Mouse (Mus musculus) heart, postnatal 0 days (tissue): ENCODE results near the gene Elk4. TPM values are rescaled to one million over a fixed set of nuclear protein-coding genes. Genes with fewer than 3 reads are reported as not detected.

ENCODE experiments used
- ATAC-seq: fragments of 200-750 bp; cut with Nextera tagmentation; 2 replicates; pipeline ENCODE4 v1.8.0; 2017; ENCODE audit warnings: low read depth, moderate number of reproducible peaks, moderate library complexity; ENCODE audit not compliant: insufficient read depth
- DNase-seq: peaks from one replicate; pipeline ENCODE4 v3.0.0-alpha.2; 2016; ENCODE audit warnings: low spot score
- H3K27ac ChIP-seq: fragments of 300-500 bp; sonication (generic); 2 replicates; pipeline ENCODE4 v1.5.1; 2014; ENCODE audit warnings: low read depth, mild to moderate bottlenecking
- H3K27me3 ChIP-seq: fragments of 300-500 bp; sonication (generic); 2 replicates; pipeline ENCODE4 v1.6.1; 2014; ENCODE audit warnings: low read length, mixed read lengths; ENCODE audit not compliant: control insufficient read depth, insufficient read depth
- H3K36me3 ChIP-seq: fragments of 300-500 bp; sonication (generic); replicated peaks from 2 replicates; pipeline ENCODE4 v1.6.1; 2014; ENCODE audit warnings: low read length, mixed read lengths; ENCODE audit not compliant: control insufficient read depth, insufficient read depth
- H3K4me1 ChIP-seq: fragments of 300-500 bp; sonication (generic); 2 replicates; pipeline ENCODE4 v1.6.1; 2014; ENCODE audit warnings: antibody characterized with exemption; ENCODE audit not compliant: control insufficient read depth, insufficient read depth
- H3K4me2 ChIP-seq: fragments of 300-500 bp; sonication (generic); 2 replicates; pipeline ENCODE4 v1.6.1; 2014; ENCODE audit warnings: low read depth, mild to moderate bottlenecking, low read length, moderate library complexity
- H3K4me3 ChIP-seq: fragments of 300-500 bp; sonication (generic); 2 replicates; pipeline ENCODE4 v1.5.1; 2014; ENCODE audit warnings: low read depth, low read length
- H3K9ac ChIP-seq: fragments of 300-500 bp; sonication (generic); replicated peaks from 2 replicates; pipeline ENCODE4 v1.6.1; 2014; ENCODE audit warnings: low read depth, low read length, mixed read lengths
- H3K9me3 ChIP-seq: fragments of 300-500 bp; sonication (generic); replicated peaks from 2 replicates; pipeline ENCODE4 v1.6.1; 2016; ENCODE audit warnings: low read length; ENCODE audit not compliant: control insufficient read depth
- CTCF ChIP-seq: IDR thresholded peaks from 2 replicates; pipeline ENCODE4 v1.5.1; 2016; ENCODE audit warnings: antibody characterized with exemption, control low read depth, low read depth
- EP300 ChIP-seq: IDR thresholded peaks from 2 replicates; pipeline ENCODE4 v1.6.1; 2016; ENCODE audit warnings: antibody characterized with exemption, low read depth
- WGBS: fragments of 180-500 bp; shearing (Covaris S2); extraction: QIAGEN DNeasy Blood & Tissue Kit; methylation state at CpG from one replicate; pipeline ENCODE4 v1.1.7; 2014; 5-methylcytosine and 5-hydroxymethylcytosine counted together
- polyA plus RNA-seq: library from polyadenylated mRNA; unstranded; fragments of >200 nt; fragmentation: Nextera tagmentation; extraction: Ambion mirVana; gene quantifications from 2 replicates; pipeline ENCODE4 v1.2.1, GENCODE M21; 2015
- total RNA-seq: library from RNA; depleted of rRNA; stranded (reverse); fragments of >200 nt; gene quantifications from 2 replicates; pipeline ENCODE4 v1.2.3, GENCODE M21; 2014; ENCODE audit warnings: low replicate concordance

Gene Elk4
- total and polyA plus RNA-seq, 2 experiments from 2014 or later: 13.3 to 32.9 TPM

- H3K4me2 ChIP-seq: no peak overlapping the region
- ATAC-seq (no peak), DNase-seq (no peak)
- no peaks in the 10 kb centered on the region for H3K36me3 ChIP-seq
- H3K9me3 ChIP-seq: no peaks in the 10 kb centered on the region
- no peak overlapping the region for H3K27ac ChIP-seq
- no peak overlapping the region for H3K4me3 ChIP-seq
- H3K4me1 ChIP-seq: no peaks in the 10 kb centered on the region
- H3K27me3 ChIP-seq: no peaks in the 10 kb centered on the region
- H3K9ac ChIP-seq: no peak overlapping the region
- no peak for TF ChIP-seq CTCF
- no peak for TF ChIP-seq EP300
- 69% methylated on average over 3 of the region's 3 CpGs for WGBS
These were observed 44.3 kb downstream of the Elk4 start for GRCm38 (mm10) chr1:132051746-132052145.

- no peak overlapping the region for H3K27ac ChIP-seq
- no peaks in the 10 kb centered on the region for H3K27me3 ChIP-seq
- ATAC-seq (no peak), DNase-seq (no peak)
- no peak overlapping the region for H3K4me2 ChIP-seq
- H3K9ac ChIP-seq: no peak overlapping the region
- no peaks in the 10 kb centered on the region for H3K4me1 ChIP-seq
- 69% methylated on average over 3 of the region's 3 CpGs for WGBS
- H3K9me3 ChIP-seq: no peaks in the 10 kb centered on the region
- H3K36me3 ChIP-seq: no peaks in the 10 kb centered on the region
- no peak overlapping the region for H3K4me3 ChIP-seq
- no peak for TF ChIP-seq EP300
- no peak for TF ChIP-seq CTCF
These were observed 47.0 kb downstream of the Elk4 start for GRCm38 (mm10) chr1:132054387-132054786.

GRCm38 (mm10) chr1:132055054-132055664, 47.8 kb downstream of the Elk4 start:
- Histone ChIP-seq H3K9ac (no peak overlapping the region), H3K27ac (no peak overlapping the region), H3K36me3 (no peaks in the 10 kb centered on the region), H3K4me2 (no peak overlapping the region), H3K9me3 (no peaks in the 10 kb centered on the region), H3K4me1 (no peaks in the 10 kb centered on the region), H3K4me3 (no peak overlapping the region), H3K27me3 (no peaks in the 10 kb centered on the region)
- WGBS: 69% methylated on average over 7 of the region's 7 CpGs
- no peak for TF ChIP-seq CTCF
- TF ChIP-seq EP300: no peak
- ATAC-seq (no peak), DNase-seq (no peak)

DNA sequence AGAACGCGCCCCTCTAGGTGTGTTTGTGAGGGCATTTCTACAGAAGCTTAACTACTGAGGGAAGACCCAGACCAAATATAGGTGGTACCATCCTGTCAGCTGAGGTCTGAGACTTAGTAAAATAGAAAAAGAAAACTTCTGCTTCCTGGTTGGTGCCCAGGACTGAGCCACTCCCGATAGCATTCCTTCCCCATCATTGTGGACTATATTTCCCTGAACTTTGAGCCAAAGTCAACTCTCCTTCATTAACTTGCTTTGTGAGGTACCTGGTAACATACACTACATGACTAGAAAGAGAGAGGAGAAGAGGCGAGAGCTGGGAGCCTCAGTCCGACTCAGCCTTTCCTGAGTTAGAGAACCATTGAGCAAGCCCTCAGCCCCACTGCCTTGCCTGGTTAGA, 51.2 kb downstream of the Elk4 start:
- H3K27me3 ChIP-seq: no peaks in the 10 kb centered on the region
- H3K9me3 ChIP-seq: no peaks in the 10 kb centered on the region
- no peak for ATAC-seq
- H3K36me3 ChIP-seq: no peaks in the 10 kb centered on the region
- H3K4me1 ChIP-seq: no peaks in the 10 kb centered on the region
- DNase-seq: no peak
- H3K9ac ChIP-seq: no peak overlapping the region
- H3K27ac ChIP-seq: no peak overlapping the region
- H3K4me3 ChIP-seq: no peak overlapping the region
- TF ChIP-seq CTCF: no peak
- no peak for TF ChIP-seq EP300
- WGBS: 80% methylated on average over 5 of the region's 5 CpGs
- no peak overlapping the region for H3K4me2 ChIP-seq

- no peak for ATAC-seq
These were observed 52.8 kb downstream of the Elk4 start for GRCm38 (mm10) chr1:132060036-132060769.

More at GRCm38 (mm10) chr1:132060036-132060769, 52.8 kb downstream of the Elk4 start:
- Histone ChIP-seq H3K27me3 (0 out of 2 replicates have a peak, but pooled peaks cover 4% of the 10 kb centered on the region), H3K4me3 (no peak overlapping the region), H3K9me3 (no peaks in the 10 kb centered on the region), H3K4me2 (no peak overlapping the region), H3K36me3 (no peaks in the 10 kb centered on the region), H3K4me1 (no peaks in the 10 kb centered on the region), H3K27ac (no peak overlapping the region), H3K9ac (no peak overlapping the region)
- 27% methylated on average over 7 of the region's 7 CpGs for WGBS
- no peak for DNase-seq
- TF ChIP-seq EP300 (no peak), CTCF (no peak)
